Mouse (Mus musculus) gastrocnemius, postnatal 14 days (tissue): Measurements from ENCODE around the gene Rell1. TPM values are rescaled to one million over a fixed set of nuclear protein-coding genes. Genes with fewer than 3 reads are reported as not detected.
"Not testable (repeated sequence)": the region's sequence is repeated elsewhere in the genome, so short reads cannot be mapped to it uniquely, and the experiment has no call there.

ENCODE experiments used
- DNase-seq: peaks from one replicate; pipeline ENCODE4 v3.0.0; 2021; ENCODE audit warnings: mixed read lengths
- intact Hi-C: fragments of 180-260 bp; cut with DNase I; formaldehyde crosslinking; loops from one replicate; pipeline ENCODE4 v1.15.1; 2025; ENCODE audit warnings: low total_unique reads
- total RNA-seq, 2 experiments: library from RNA; stranded (reverse); gene quantifications; 2 replicates each; pipeline ENCODE4 v1.2.3; 2021

Rell1 gene
- total RNA-seq, 2 experiments from 2014 or later, result 12.4 to 13.0 TPM

DNA sequence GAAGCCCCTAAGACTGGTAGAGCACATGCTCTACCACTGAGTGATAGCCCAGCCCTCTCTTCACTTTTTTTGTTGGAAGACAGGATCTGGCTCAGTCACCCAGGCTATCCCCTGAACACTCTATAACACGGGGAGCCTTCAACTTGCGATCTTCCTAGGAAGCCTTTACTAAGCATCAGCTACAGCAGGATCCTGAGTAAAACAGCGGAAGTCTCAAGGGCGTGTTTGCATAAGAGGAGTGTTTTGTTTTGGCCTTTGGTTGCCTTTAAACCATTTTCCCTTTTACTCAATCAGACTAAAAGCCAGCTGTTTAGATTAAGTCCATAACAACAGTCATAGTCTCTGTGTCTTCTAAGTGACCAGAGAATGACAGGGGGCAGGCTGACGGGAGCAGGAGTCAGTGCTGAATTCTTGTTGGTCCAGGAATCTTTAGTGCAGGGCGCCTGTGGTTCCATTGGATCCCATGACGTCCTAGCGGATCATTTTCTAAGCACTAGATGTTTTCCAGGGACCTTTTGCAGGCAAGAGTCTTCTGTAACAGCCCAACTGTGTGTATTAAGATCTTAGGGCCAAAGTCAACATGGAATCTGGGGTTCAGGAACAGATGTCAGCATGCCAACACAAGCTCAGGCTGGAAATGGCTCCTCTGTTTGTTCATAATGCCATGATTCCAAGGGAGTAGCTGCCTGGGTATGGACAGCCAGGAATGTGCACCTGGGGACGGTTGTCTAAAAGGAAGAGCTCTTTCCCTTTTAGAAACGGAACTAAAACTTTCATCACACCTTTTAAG lies 58.3 kb downstream of the Rell1 start:
- no peak for DNase-seq
- intact Hi-C loops, result no loop called here

GRCm38 (mm10) chr5:63907513-63907912 lies 61.2 kb downstream of the Rell1 start:
- intact Hi-C loops, result loop anchor here (2.0 to 10.0 kb wide), 2 partner anchors 163 to 367 kb away; no protein-coding TSS in a partner anchor

GRCm38 (mm10) chr5:63906149-63907093 lies 62.3 kb downstream of the Rell1 start:
- intact Hi-C loops, result loop anchor here (2.0 to 10.0 kb wide), 2 partner anchors 164 to 368 kb away; no protein-coding TSS in a partner anchor
- peak; percentile 68 for DNase-seq

More at GRCm38 (mm10) chr5:63907513-63907912, 61.2 kb downstream of the Rell1 start:
- DNase-seq, result no peak

DNA sequence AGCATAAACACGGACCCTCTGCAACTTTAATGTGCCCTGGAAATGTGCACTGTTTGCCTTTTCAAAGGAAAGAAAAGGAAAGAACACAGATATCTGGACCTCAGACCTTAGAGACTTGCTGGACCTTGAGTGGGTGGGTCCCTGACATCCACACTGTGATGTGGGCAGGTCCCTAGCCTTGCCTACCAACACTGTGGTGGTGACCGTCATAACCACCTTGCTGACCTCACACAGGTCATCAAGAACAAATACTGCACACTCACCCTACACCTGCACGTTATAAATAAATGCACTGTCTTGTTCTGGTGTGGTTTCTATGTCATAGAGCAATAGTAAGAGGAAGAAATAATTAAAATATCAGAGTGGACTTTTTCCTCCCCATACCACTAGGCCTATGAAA lies 65.4 kb downstream of the Rell1 start:
- intact Hi-C loops, result loop anchor here (10.0 kb wide), 1 partner anchor 371 kb away; no protein-coding TSS in a partner anchor
- DNase-seq, result no peak

- intact Hi-C loops, result no loop called here
- DNase-seq, result no peak
Measured at GRCm38 (mm10) chr5:63897820-63898110, 70.9 kb downstream of the Rell1 start.

DNA sequence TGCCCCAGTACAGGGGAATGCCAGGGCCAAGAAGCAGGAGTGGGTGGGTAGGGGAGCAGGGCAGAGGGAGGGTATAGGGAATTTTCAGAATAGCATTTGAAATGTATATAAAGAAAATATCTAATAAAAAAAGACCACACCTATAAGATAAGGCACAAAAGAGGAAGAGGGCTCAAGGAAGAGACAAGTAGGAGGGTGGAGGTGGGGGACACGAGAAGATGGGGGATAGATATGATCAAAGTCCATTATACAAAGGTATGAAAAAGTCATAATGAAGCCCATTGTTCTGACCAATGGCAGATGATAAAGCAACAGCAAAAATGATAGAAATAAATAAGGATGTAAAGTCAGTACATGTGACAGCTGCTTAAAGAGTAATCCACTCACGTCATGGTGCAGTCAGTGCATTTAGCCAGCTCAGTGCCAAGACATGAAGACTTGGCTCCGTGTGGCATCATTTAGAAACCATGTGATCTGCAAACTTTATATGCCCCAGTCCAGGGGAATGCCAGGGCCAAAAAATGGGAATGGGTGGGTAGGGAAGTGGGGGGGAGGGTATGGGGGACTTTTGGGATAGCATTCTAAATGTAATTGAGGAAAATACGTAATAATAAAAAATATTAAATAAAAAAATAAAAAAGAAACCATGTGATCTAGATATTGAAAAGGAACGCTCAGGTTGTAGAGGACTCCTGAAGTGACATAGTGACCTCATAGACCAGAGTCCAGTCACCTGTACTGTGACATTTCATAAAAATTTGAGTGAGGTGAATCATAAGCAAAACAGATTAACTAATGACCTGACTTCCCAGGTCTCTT lies 71.5 kb downstream of the Rell1 start:
- intact Hi-C loops, result not testable (repeated sequence)

GRCm38 (mm10) chr5:63891912-63892311 lies 76.8 kb downstream of the Rell1 start:
- no peak for DNase-seq
- intact Hi-C loops, result no loop called here

More for the DNA sequence above, 71.5 kb downstream of the Rell1 start:
- DNase-seq, result not testable (repeated sequence)

DNA sequence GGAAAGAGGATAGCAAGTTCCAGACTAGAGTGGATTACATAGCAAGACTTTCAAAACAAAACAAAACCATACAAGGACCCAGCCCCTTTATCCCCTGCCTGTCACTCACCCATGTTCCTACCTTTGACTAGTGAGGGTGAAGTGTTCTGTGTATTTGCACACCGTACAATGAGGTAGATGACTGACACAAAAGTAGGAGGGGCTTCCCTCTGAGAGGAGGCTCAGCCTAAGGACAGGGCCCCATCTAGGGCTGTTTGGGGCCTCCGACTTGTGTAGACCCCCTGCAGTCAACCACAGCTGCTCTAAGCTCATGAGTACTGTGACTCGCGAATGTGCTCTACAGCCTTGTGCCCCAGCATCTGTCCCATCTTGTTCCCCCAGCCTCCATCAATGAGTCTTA lies 77.5 kb downstream of the Rell1 start:
- intact Hi-C loops, result no loop called here
- DNase-seq, result no peak

DNA sequence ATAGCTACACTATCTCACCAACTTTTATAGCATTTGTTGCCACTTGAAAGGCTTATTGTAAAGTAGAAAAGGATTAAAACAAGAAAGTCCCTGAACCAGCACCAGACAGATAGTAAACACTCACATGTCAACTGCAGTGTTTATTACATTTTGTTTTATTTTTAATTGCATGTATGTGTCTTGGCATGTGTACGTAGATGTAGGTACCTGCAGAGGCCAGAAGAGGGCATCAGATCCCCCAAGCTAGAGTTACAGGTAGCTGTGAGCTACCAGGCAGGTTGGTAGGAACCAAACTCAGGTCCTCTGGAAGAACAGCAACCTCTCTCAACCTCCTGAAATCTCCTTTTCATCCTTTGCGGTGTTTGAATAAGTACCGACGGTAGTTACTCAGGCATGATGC lies 81.6 kb downstream of the Rell1 start:
- intact Hi-C loops, result loop anchor here (5.0 kb wide), 1 partner anchor 75 kb away; the partner anchor contains the start of gene 0610040J01Rik

GRCm38 (mm10) chr5:63886709-63887108 lies 82.0 kb downstream of the Rell1 start:
- intact Hi-C loops, result loop anchor here (5.0 kb wide), 1 partner anchor 74 kb away; the partner anchor contains the start of gene 0610040J01Rik
- DNase-seq, result no peak

More for the DNA sequence above, 81.6 kb downstream of the Rell1 start:
- DNase-seq, result no peak

DNA sequence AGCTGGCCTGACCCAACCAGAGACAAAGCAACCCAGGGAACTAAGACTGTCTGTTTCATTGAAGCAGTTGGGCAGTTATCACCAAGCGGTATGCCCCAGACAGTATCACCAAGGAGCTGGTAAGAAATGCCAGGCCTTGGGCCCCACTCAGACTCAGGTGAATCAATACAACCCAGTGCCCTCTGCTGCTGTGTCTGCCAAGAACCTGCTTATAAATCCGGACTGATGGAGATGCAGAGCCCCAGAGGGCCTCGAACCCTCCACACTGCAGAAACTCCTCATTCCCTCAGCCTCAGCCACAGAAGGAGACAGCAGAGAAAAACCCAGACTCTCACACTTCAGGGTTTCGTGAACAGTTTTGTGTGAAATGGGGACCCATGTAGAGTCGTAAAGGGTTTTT lies 82.4 kb downstream of the Rell1 start:
- DNase-seq, result no peak
- intact Hi-C loops, result loop anchor here (5.0 kb wide), 1 partner anchor 74 kb away; the partner anchor contains the start of gene 0610040J01Rik

DNA sequence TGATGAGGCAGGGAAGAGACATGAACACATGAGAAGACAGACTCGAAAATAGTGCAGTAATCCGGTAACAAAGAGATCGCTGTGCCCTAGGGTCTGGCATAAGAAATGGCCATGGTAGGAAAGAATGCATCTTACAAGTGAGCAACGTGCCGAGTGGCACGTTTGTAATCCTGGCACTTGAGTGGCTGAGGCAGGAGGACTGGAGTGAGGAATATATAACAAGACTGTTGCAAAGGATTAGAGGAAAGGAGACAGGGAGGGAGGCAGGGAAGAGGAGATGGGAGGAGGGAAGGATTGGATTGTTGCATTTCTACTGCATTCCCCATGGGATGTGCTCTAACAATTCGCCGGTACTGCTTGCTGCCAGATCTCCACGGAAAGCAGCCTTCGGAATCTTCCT lies 89.7 kb downstream of the Rell1 start:
- intact Hi-C loops, result no loop called here
- DNase-seq, result no peak

- intact Hi-C loops, result no loop called here
- no peak for DNase-seq
Measured at GRCm38 (mm10) chr5:63876081-63876480, 92.6 kb downstream of the Rell1 start.

DNA sequence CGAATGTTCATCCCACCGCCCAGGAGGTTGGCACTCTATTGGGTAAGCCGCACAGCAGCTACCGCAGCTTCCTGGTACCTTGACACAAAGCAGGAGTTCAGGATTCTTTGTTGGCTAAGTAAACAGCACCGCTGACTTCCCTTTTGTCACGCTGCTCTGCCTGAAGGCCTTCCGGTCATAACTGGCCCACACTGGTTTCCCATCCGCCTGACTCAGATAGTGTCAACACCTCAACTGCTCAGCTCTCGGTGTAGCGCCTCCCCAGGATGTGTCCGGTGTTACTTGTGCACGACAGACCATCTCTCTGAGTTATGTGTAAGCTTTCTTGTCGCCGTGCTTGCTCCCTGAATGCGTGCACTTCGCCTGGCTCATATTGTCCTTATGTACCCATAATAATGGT lies 93.8 kb downstream of the Rell1 start:
- DNase-seq, result no peak
- intact Hi-C loops, result no loop called here

- intact Hi-C loops, result no loop called here
- DNase-seq, result no peak
Measured at GRCm38 (mm10) chr5:63872176-63872932, 96.3 kb downstream of the Rell1 start.

DNA sequence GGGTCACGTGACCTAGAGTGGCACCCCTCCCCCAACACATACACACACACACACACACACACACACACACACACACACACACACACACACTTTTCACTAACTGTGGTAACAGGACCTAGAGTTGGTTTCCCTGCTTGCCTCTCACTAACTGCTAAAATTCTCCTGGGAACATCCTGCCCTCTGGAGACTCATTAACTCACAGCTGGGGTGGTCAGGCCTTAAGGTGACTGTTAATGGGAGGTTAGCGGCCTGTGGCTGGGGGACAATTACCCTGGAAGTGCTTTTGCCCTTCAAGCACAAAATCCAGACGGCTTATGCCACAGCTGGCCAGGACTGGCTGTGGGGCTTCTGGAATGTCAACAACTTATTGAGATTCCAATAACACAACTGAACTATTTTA lies 101.3 kb downstream of the Rell1 start:
- DNase-seq, result no peak
- intact Hi-C loops, result no loop called here

- no peak for DNase-seq
- intact Hi-C loops, result no loop called here
Measured at GRCm38 (mm10) chr5:63858901-63859300, 109.8 kb downstream of the Rell1 start.
